Mouse (Mus musculus): ENCODE measurements around the gene Ap5z1.

Gene Ap5z1

DNA sequence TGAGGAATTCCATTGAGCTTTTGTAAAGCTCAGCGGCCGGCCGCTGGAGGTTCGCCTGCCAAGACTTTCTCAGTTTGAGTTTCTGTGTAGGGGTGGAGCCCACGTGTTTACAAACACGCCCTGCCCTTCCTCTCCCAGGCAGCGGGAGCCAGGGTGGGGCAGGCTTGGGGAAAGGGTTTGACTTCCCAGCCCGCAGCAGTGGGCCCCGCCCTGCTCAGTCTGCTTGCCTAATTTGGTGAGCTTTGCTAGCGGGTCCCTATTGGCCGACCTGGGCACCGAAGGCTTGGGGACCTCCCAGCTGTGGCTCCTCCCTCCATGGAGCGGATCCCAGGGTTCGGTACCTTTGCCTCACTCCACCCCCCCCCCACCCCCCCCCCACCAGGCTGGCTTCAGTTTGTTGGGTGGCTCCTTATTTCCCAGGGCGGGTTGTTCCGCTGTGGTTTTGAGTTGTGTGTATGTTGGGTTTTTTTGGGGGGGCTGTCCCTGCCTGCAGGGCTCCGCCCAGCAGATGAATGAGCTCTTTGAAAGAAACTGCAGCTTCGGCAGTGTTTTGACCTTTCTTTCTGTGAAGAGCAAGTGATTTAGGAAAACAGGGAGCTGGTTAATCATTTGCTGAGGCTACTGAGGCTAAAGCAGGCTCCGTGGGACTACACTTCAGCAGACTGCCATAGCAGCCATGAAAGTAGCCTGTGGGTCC is 23.1 kb upstream of the Ap5z1 start:
- DNase-seq (ENCODE audit: low spot score): peak; percentile 99

GRCm38 (mm10) chr5:142441332-142442044 is 22.3 kb upstream of the Ap5z1 start:
- DNase-seq (ENCODE audit: low spot score): no peak

DNA sequence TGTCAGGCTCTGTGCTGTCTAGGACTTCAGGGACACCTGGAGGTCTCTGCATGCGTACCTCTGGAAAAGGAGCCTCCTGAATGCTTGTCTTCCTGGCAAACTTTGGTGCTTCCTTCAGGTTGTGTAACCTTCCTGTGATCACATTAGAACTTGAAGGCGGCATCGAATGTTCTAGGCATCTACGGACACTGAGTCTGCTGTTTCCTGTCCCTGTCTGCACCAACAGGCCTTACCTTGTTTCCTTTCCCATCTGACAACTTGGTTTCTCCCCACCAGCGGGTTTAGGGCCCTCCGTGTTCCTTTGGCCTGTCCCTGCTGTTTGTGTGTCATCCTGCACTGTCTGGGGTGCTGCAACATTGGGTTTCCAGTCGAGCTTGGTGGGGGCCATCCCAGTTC is 21.7 kb upstream of the Ap5z1 start:
- no peak for DNase-seq (ENCODE audit: low spot score)

- DNase-seq (ENCODE audit: low spot score): peak; percentile 41
Observed at GRCm38 (mm10) chr5:142443514-142443913, 20.2 kb upstream of the Ap5z1 start.

GRCm38 (mm10) chr5:142443994-142444393 is 19.8 kb upstream of the Ap5z1 start:
- no peak for DNase-seq (ENCODE audit: low spot score)

DNA sequence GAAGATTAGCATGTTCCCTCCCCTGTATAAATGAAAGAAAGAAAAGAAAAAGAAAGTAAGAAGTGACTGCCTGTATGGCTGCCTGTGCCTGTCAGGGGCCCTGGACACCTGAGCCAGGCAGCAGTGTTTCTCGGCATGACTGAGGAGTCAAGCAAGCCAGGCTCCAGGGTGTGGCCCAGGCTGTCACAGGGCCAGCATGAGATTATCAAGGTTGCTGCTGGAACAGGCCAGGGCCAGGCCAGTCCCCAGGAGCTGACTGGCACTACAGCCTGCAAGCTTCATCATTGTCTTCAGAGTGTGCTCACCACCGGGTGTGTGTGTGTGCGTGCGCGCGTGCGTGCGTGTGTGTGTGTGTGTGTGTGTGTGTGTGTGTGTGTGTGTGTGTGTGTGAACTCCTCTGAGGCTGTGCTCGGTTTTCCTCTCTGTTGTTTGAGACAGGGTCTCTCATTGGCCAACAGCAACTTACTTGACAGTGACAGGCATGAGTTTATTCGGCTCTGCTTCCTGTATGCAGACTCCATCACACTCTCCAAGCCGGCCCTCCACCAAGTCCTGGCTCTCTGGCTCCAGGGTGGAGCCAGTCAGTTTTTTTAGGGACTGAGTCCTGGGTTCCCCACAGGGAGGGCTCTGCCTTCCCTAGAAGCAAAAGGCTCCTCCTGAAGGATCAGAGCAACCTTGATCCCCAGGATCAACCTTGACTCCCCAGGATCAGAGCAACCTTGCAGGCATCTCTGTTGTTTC is 18.8 kb upstream of the Ap5z1 start:
- no peak for DNase-seq (ENCODE audit: low spot score)

GRCm38 (mm10) chr5:142445709-142446108 is 18.0 kb upstream of the Ap5z1 start:
- DNase-seq (ENCODE audit: low spot score): no peak

DNA sequence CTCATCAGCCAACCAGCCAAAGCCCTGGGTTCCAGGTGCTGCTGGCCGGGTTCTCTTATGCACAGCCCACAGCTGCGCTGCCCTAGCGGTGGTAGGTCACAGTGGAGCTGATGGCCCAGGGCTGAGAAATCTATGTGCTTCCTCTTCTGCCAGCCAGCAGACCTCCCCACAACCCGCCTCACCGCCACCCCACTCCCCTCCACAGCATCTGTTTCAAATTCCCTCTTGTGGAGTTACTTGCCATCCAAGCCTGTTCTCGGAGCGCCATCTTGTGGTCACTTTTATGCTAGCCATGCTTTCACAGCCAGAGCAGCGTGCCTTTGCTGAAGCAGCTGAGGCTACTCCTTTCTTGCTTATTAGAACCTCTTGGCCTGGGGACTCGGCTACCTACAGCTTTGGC is 15.7 kb upstream of the Ap5z1 start:
- DNase-seq (ENCODE audit: low spot score): peak; percentile 90

DNA sequence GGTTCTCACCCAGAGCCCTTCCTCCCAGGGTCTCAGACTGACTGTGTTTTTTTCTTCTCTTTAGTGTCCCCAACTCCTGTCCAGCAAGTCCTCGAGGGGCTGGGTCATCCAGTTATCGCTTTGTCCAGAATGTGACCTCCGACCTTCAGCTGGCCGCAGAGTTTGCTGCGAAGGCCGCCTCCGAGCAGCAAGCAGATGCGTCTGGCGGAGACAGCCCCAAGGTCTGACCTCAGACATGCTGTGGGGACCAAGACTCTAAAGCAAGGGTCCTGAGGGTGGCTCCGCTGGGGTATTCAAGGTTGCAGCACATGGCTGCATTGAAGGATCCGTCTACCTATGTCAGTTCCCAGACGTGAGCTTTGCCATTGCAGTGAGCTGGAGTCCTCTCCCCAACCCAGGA is 15.1 kb upstream of the Ap5z1 start:
- DNase-seq (ENCODE audit: low spot score): no peak

GRCm38 (mm10) chr5:142450846-142451245 is 12.9 kb upstream of the Ap5z1 start:
- DNase-seq (ENCODE audit: low spot score): no peak

- DNase-seq (ENCODE audit: low spot score): no peak
Observed at GRCm38 (mm10) chr5:142451759-142452158, 12.0 kb upstream of the Ap5z1 start.

DNA sequence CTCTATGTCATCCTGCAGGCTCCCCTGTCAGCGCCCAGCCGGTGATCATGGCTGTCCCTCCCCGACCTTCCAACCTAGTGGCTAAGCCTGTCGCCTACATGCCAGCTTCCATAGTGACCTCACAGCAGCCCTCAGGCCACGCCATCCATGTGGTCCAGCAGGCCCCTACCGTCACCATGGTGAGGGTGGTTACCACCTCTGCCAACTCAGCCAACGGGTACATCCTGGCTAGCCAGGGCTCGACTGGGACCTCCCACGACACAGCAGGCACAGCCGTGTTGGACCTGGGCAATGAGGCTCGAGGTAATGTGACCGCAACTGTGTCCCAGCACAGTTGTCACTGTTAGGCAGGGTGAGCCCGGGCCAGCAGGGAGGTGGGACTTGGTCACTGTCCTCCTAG is 10.0 kb upstream of the Ap5z1 start:
- DNase-seq (ENCODE audit: low spot score): no peak

GRCm38 (mm10) chr5:142456318-142456717 is 7.4 kb upstream of the Ap5z1 start:
- DNase-seq (ENCODE audit: low spot score): no peak

- no peak for DNase-seq (ENCODE audit: low spot score)
Observed at GRCm38 (mm10) chr5:142457345-142457744, 6.4 kb upstream of the Ap5z1 start.

GRCm38 (mm10) chr5:142458791-142459557 is 4.8 kb upstream of the Ap5z1 start:
- no peak for DNase-seq (ENCODE audit: low spot score)

- no peak for DNase-seq (ENCODE audit: low spot score)
Observed at GRCm38 (mm10) chr5:142459834-142460233, 3.9 kb upstream of the Ap5z1 start.

GRCm38 (mm10) chr5:142461942-142462640 is 1.7 kb upstream of the Ap5z1 start:
- no peak for DNase-seq (ENCODE audit: low spot score)

DNA sequence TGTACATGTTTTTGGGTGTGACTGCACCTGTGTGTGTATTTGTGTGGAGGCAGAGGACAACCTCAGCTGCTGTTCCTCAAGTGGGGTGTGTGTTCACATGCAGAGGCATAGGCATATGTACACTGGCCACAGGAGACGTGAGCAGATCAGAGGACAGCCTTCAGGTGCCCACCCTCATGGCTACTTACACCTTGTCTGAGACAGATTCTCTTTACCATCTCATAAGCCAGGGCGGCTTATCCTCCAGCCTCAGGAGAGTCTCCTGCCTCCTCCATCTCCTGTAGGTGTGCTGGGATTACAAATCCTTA is 1.1 kb upstream of the Ap5z1 start:
- no peak for DNase-seq (ENCODE audit: low spot score)

- no peak for DNase-seq (ENCODE audit: low spot score)
Observed at GRCm38 (mm10) chr5:142463011-142463410, 733 bp upstream of the Ap5z1 start.

- DNase-seq (ENCODE audit: low spot score): no peak
Observed at GRCm38 (mm10) chr5:142468375-142468774, 4.6 kb downstream of the Ap5z1 start.

GRCm38 (mm10) chr5:142469796-142470195 is 6.1 kb downstream of the Ap5z1 start:
- no peak for DNase-seq (ENCODE audit: low spot score)

DNA sequence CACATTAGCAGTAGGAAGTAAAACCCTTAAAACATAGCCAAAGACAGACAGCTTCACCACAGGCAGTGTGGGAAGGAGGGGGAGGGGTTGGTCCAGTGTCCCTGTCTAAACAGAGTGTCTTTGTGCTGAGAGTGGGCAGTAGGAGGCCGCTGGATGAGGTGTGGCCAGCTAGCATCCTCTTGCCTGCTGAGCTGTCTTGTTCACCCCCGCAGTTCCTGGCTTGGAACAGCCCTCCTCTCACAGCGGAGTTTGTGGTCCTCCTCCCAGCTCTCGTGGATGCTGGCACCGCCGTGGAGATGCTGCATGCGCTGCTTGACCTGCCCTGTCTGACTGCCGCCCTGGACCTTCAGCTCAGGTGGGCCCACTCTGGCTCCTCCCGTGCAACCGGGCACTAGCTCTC is 10.0 kb downstream of the Ap5z1 start:
- DNase-seq (ENCODE audit: low spot score): no peak

Data from lung, postnatal 25 days (tissue).